Mouse (Mus musculus): ENCODE measurements at regions not wholly inside any gene's neighbourhood (a gene's known extent, or its start where the extent isn't known, plus 50 kb on each side); places are given as distances from the start of the nearest gene placed in this dataset.

- DNase-seq: no peak
Measured at GRCm38 (mm10) chr10:46827109-46827812, 1249.6 kb downstream of the Hace1 start.

GRCm38 (mm10) chr10:46828164-46828563, 1250.5 kb downstream of the Hace1 start:
- DNase-seq: no peak

GRCm38 (mm10) chr10:46845578-46846314, 1268.1 kb downstream of the Hace1 start:
- no peak for DNase-seq

All from lung, postnatal 36 days (tissue).